Mouse (Mus musculus) lung, embryonic 14.5 days (tissue): ENCODE results near the gene Sept8. TPM values are rescaled to one million over a fixed set of nuclear protein-coding genes. Genes with fewer than 3 reads are reported as not detected.
A peak's percentile ranks its signal among the peaks of the same experiment; 100 is the strongest.

Experiments used
- ATAC-seq: fragments of 200-750 bp; cut with Nextera tagmentation; 2 replicates; pipeline ENCODE4 v1.8.0; 2017; ENCODE audit warnings: mild to moderate bottlenecking, moderate TSS enrichment, moderate library complexity; ENCODE audit not compliant: insufficient read depth
- DNase-seq: peaks from one replicate; pipeline ENCODE4 v3.0.0-alpha.2; 2015
- H3K27ac ChIP-seq: fragments of 300-500 bp; sonication (generic); 2 replicates; pipeline ENCODE4 v1.5.1; 2014; ENCODE audit warnings: low read depth, mild to moderate bottlenecking, moderate library complexity
- H3K27me3 ChIP-seq: fragments of 300-500 bp; sonication (generic); 2 replicates; pipeline ENCODE4 v1.6.1; 2014; ENCODE audit warnings: low read length, control low read depth; ENCODE audit not compliant: insufficient read depth
- H3K36me3 ChIP-seq: fragments of 300-500 bp; sonication (generic); 2 replicates; pipeline ENCODE4 v1.6.1; 2014; ENCODE audit warnings: control low read depth; ENCODE audit not compliant: insufficient read depth
- H3K4me1 ChIP-seq: fragments of 300-500 bp; sonication (generic); 2 replicates; pipeline ENCODE4 v1.6.1; 2014; ENCODE audit warnings: antibody characterized with exemption, control low read depth; ENCODE audit not compliant: insufficient read depth
- H3K4me2 ChIP-seq: fragments of 300-500 bp; sonication (generic); 2 replicates; pipeline ENCODE4 v1.6.1; 2014; ENCODE audit warnings: mild to moderate bottlenecking
- H3K4me3 ChIP-seq: fragments of 300-500 bp; sonication (generic); 2 replicates; pipeline ENCODE4 v1.5.1; 2014; ENCODE audit warnings: low read depth, low read length
- H3K9ac ChIP-seq: fragments of 300-500 bp; sonication (generic); 2 replicates; pipeline ENCODE4 v1.6.1; 2014
- H3K9me3 ChIP-seq: fragments of 300-500 bp; sonication (generic); 2 replicates; pipeline ENCODE4 v1.6.1; 2016; ENCODE audit warnings: low read depth, low read length, control low read depth
- CTCF ChIP-seq: IDR thresholded peaks from 2 replicates; pipeline ENCODE4 v1.5.1; 2016; ENCODE audit warnings: antibody characterized with exemption, low read depth
- WGBS: fragments of 180-500 bp; shearing (Covaris S2); extraction: QIAGEN DNeasy Blood & Tissue Kit; methylation state at CpG from one replicate; pipeline ENCODE4 v1.1.7; 2014; 5-methylcytosine and 5-hydroxymethylcytosine counted together
- polyA plus RNA-seq: library from polyadenylated mRNA; unstranded; fragments of >200 nt; fragmentation: Nextera tagmentation; extraction: Ambion mirVana; gene quantifications from 2 replicates; pipeline ENCODE4 v1.2.1, GENCODE M21; 2014

Sept8 gene
- polyA plus RNA-seq, 1 experiment from 2014 or later: 25.6 TPM

DNA sequence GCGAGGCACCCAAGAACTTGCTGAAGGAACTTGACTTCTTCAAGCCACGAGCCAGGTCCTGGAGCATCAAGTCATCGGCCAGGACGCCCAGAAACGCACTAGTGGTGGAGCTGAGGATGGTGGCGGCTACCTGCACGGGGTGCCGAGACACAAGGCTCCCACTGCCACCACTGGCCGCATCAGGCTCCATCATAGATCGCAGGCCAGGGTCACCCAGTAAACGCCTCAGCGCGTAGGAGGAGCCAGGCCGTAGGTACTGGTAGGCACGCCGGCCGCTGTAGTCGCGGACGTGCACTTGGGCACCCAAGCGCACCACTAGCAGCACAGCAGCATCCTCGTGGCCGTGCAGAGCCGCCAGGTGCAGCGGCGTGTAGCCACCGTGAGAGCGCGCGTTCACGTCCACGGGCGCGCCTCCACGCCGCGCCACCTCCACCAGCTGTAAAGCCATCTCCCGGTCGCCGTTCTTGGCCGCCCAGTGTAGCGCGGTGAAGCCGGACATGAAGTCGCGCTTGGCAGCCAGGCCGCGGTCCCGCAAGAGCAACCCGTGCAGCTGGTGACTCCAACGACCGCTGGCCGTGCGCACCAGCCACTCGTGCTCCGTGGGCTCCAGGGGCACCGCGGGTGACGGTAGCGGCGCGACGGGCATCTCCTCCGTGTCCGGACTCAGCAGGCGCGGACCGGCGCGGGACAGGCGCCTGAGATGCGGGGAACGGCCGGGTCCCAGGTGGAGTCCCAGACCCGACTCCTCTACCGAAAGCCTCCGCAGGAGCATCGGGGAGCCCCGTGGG is 40.5 kb upstream of the Sept8 start:
- 4% methylated on average over 76 of the region's 79 CpGs for WGBS

DNA sequence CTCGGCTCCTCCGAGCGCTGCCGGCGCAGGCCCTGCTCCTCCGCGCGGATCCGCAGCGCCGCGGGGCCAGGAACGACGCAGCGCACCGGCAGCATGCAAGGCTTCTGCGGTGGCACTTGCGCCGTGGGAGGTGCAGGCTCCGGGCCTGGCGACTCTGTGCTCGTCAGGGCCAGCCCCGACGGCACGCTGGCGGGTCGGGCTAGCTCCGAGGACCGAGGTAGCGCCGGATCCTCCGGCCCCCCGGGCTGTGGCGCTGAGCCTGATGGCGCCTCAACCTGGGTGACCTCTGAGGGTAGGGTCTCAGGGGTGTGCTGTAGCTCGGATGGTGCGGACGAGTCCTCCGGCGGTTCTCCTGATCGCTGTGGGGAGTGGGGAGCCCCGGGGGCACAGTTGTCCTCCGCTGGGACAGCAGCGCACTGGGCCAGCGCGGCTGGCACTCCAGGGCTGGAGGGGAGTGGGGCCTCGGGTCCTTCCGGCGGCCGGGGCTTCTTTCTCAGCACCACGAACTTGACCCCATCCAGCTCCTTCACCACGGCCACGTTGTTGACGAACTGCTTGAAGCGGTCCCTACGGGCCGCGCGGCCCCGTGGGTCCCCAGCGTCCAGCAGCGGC is 39.8 kb upstream of the Sept8 start:
- 0 out of 2 replicates have a peak, but pooled peaks have one; percentile 21 for ATAC-seq
- no peak for TF ChIP-seq CTCF
- WGBS: 1% methylated on average over 59 of the region's 62 CpGs
- peak overlapping the region; percentile 40 for H3K4me3 ChIP-seq
- DNase-seq: no peak
- H3K27ac ChIP-seq: no peak overlapping the region
- H3K4me1 ChIP-seq: no peaks in the 10 kb centered on the region
- peak overlapping the region; percentile 32; the same call in 1 of the 2 replicates for H3K9ac ChIP-seq
- H3K36me3 ChIP-seq: no peaks in the 10 kb centered on the region
- peak overlapping the region; percentile 77 for H3K4me2 ChIP-seq
- H3K27me3 ChIP-seq: peaks cover 76% of the 10 kb centered on the region
- H3K9me3 ChIP-seq: no peaks in the 10 kb centered on the region; the same call in 1 of the 2 replicates

More for the DNA sequence above, 40.5 kb upstream of the Sept8 start:
- H3K4me3 ChIP-seq: peak overlapping the region; percentile 40
- H3K27ac ChIP-seq: no peak overlapping the region
- no peak for TF ChIP-seq CTCF
- ATAC-seq (peak; percentile 31; the same call in 1 of the 2 replicates), DNase-seq (peak; percentile 33)
- peaks cover 80% of the 10 kb centered on the region for H3K27me3 ChIP-seq
- peak overlapping the region; percentile 77 for H3K4me2 ChIP-seq
- H3K9me3 ChIP-seq: no peaks in the 10 kb centered on the region; the same call in 1 of the 2 replicates
- H3K4me1 ChIP-seq: no peaks in the 10 kb centered on the region
- H3K36me3 ChIP-seq: no peaks in the 10 kb centered on the region
- H3K9ac ChIP-seq: peak overlapping the region; percentile 29; the same call in 1 of the 2 replicates

DNA sequence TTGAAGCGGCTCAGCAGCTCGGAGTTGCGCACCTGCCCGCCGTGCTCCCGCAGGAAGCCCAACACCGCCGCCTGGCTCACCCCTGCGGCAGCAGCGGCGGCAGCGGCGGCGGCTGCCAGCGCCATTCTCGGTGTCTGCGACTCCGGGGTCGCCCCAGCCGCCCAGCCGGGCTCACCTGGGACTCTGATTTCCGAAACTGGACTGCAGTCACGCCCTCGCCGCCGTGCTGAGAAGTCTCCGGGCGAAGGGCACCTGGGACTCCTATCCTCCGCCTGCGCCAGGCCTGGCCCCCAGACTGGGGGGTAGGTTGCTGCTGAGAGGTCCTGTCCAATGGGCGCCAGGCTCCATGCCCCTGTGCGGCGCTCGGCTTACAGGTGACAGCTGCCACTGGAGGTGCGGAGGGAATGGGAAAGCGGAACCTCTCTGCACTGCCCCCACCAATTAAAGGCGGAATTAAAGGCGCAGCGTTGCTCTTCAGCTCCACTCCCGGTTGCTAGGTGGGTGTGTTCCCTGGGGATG is 39.2 kb upstream of the Sept8 start, which contains the start of the genes Gm9945 and Sowaha:
TSS of gene Gm9945 (plus strand) at position 384 of the 519 bp plus-strand sequence.
TSS of gene Sowaha (minus strand) at position 492 of the 519 bp plus-strand sequence.
- TF ChIP-seq CTCF: no peak
- Histone ChIP-seq H3K9me3 (no peaks in the 10 kb centered on the region; the same call in 1 of the 2 replicates), H3K4me1 (no peaks in the 10 kb centered on the region), H3K4me3 (peak within 1 kb of the TSS; percentile 40), H3K9ac (peak within 1 kb of the TSS; percentile 32; the same call in 1 of the 2 replicates), H3K36me3 (no peaks in the 10 kb centered on the region), H3K27ac (no peak within 1 kb of the TSS), H3K4me2 (peak within 1 kb of the TSS; percentile 77), H3K27me3 (peaks cover 70% of the 10 kb centered on the region)
- 3% methylated on average over 40 of the region's 40 CpGs for WGBS
- ATAC-seq (peak; percentile 58), DNase-seq (peak; percentile 37)

DNA sequence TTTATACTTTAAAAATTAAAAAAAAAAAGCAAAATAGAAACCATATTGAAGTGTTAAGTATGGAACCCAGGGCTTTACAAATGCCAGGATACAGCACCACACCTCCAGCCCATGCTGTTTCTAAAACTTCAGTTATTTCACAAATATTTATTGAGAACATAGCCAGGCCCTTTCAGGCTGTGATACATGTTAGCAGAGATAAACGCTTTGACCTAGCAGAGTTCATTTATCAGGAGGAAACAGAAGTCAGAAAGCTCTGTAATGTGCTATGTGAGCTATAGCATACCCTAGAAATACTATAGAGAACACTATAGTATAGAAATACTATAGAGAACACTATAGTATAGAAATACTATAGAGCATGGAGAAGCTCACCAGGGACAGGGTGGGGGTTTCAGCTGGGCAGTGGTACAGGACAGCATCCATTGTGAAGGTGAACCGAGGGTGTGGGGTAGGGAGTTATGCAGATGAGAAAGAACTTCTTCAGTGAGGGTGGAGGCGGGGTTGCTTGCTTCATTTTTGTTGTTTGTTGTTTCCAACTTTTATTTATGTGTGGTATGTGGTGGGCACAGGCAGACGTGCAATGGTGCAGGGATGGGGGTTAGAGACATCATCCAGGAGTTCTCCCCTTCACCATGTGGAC is 37.8 kb upstream of the Sept8 start:
- Histone ChIP-seq H3K4me3 (no peak overlapping the region), H3K4me1 (no peaks in the 10 kb centered on the region), H3K36me3 (no peaks in the 10 kb centered on the region), H3K9ac (no peak overlapping the region), H3K27ac (no peak overlapping the region), H3K9me3 (no peaks in the 10 kb centered on the region; the same call in 1 of the 2 replicates), H3K27me3 (peaks cover 60% of the 10 kb centered on the region), H3K4me2 (no peak overlapping the region)
- TF ChIP-seq CTCF: no peak
- DNase-seq (no peak), ATAC-seq (no peak)
- WGBS: 58% methylated on average over 4 of the region's 4 CpGs

DNA sequence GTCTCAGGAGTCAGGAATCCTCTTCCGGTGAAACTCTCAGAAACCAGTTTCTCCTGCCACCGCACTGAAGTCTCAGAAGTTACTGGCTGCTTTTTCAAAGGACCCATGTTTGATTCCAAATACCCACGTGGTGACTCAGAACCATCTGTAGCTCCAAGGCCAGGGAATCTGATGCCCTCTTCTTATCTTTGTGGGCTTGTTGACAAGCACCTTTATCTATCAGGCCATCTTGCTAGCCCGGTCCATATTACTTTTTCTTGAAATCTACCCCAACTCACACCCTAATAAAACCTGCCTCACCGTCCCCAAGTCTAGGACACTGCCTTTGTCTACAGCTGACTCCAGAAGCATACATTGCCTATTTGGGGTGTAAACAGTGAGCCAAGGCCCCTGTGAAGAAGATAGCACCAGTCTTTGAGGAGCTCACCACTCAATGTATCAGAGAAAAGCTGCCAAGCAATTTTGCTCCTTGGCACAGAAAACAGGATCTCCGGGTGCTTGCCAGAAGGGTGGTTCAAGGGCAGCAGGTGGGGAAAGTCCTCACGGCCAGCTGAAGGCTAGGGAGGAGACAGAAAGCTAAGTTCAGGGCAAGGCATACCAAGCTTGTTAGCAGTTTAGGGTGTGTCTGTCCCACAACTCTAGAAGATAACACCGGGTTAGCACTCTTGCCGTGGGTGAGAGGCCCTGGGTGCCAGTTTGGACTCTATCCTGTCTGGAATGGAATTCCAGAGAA is 35.7 kb upstream of the Sept8 start:
- no peak for TF ChIP-seq CTCF
- peaks cover 55% of the 10 kb centered on the region for H3K27me3 ChIP-seq

DNA sequence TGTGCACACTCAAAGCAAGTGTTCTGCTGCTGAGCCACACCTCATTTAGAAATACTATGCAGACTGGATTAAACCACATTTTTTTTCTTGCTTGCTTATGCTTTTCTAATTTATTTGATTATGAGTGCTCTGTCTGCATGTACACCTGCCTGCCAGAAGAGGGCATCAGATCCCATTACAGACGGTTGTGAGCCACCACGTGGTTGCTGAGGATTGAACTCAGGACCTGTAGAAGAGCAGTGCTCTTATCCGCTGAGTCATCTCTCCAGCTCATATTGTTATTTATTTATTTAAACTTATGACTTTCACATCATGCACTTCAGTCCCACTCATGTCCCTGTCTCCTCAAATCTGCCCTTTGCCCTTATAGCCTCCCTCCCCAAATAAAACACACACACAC is 33.3 kb upstream of the Sept8 start:
- no peak overlapping the region for H3K9ac ChIP-seq
- no peak overlapping the region for H3K27ac ChIP-seq
- H3K36me3 ChIP-seq: no peaks in the 10 kb centered on the region
- no peaks in the 10 kb centered on the region for H3K4me1 ChIP-seq
- H3K27me3 ChIP-seq: peaks cover 32% of the 10 kb centered on the region
- ATAC-seq (no peak), DNase-seq (no peak)
- H3K9me3 ChIP-seq: no peaks in the 10 kb centered on the region
- H3K4me3 ChIP-seq: no peak overlapping the region
- no peak overlapping the region for H3K4me2 ChIP-seq
- peak; percentile 55 for TF ChIP-seq CTCF
- WGBS: 41% methylated on average over 3 of the region's 3 CpGs

More for the DNA sequence above, 35.7 kb upstream of the Sept8 start:
- 56% methylated on average over 9 of the region's 9 CpGs for WGBS
- ATAC-seq (no peak), DNase-seq (no peak)
- Histone ChIP-seq H3K9ac (no peak overlapping the region), H3K4me2 (no peak overlapping the region), H3K36me3 (no peaks in the 10 kb centered on the region), H3K27ac (no peak overlapping the region; the same call in 1 of the 2 replicates), H3K4me3 (no peak overlapping the region), H3K9me3 (no peaks in the 10 kb centered on the region; the same call in 1 of the 2 replicates), H3K4me1 (no peaks in the 10 kb centered on the region)
